Mouse (Mus musculus) embryonic facial prominence, embryonic 10.5 days (tissue): ENCODE measurements around the gene Sh3pxd2a. TPM values are rescaled to one million over a fixed set of nuclear protein-coding genes. Genes with fewer than 3 reads are reported as not detected.
A peak's percentile ranks its signal among the peaks of the same experiment; 100 is the strongest.

Source experiments
- DNase-seq: peaks from one replicate; pipeline ENCODE4 v3.0.0-alpha.2; 2017; ENCODE audit warnings: low spot score
- H3K27ac ChIP-seq: fragments of 300-500 bp; sonication (generic); replicated peaks from 2 replicates; pipeline ENCODE4 v1.5.1; 2016; ENCODE audit warnings: mild to moderate bottlenecking
- H3K27me3 ChIP-seq: fragments of 300-500 bp; sonication (generic); replicated peaks from 2 replicates; pipeline ENCODE4 v1.6.1; 2016; ENCODE audit warnings: low read depth, mild to moderate bottlenecking; ENCODE audit not compliant: poor library complexity, severe bottlenecking
- H3K36me3 ChIP-seq: fragments of 300-500 bp; sonication (generic); replicated peaks from 2 replicates; pipeline ENCODE4 v1.6.1; 2016; ENCODE audit warnings: mild to moderate bottlenecking, moderate library complexity
- H3K4me1 ChIP-seq: fragments of 300-500 bp; sonication (generic); 2 replicates; pipeline ENCODE4 v1.6.1; 2016
- H3K4me3 ChIP-seq: fragments of 300-500 bp; sonication (generic); 2 replicates; pipeline ENCODE4 v1.5.1; 2016; ENCODE audit warnings: mild to moderate bottlenecking, moderate library complexity
- H3K9me3 ChIP-seq: fragments of 300-500 bp; sonication (generic); 2 replicates; pipeline ENCODE4 v1.6.1; 2016; ENCODE audit warnings: mild to moderate bottlenecking
- WGBS: fragments of 180-500 bp; shearing (Covaris S2); methylation state at CpG from one replicate; pipeline ENCODE4 v1.1.7; 2016; 5-methylcytosine and 5-hydroxymethylcytosine counted together
- polyA plus RNA-seq: library from polyadenylated mRNA; unstranded; fragments of >200 nt; fragmentation: Nextera tagmentation; extraction: Ambion mirVana; gene quantifications from 2 replicates; pipeline ENCODE4 v1.2.1, GENCODE M21; 2016

Gene Sh3pxd2a
- polyA plus RNA-seq, 1 experiment from 2014 or later, result 2.9 TPM

- H3K27me3 ChIP-seq, result no peaks in the 10 kb centered on the region
- DNase-seq, result no peak
- 41% methylated on average over 13 of the region's 13 CpGs for WGBS
- H3K27ac ChIP-seq, result peak overlapping the region; percentile 35
- H3K9me3 ChIP-seq, result no peaks in the 10 kb centered on the region
- H3K36me3 ChIP-seq, result peaks cover 12% of the 10 kb centered on the region
- no peak overlapping the region for H3K4me3 ChIP-seq
- peaks cover 41% of the 10 kb centered on the region for H3K4me1 ChIP-seq
Measured at GRCm38 (mm10) chr19:47427841-47428789, 36.1 kb downstream of the Sh3pxd2a start.

GRCm38 (mm10) chr19:47423632-47424031 is 40.6 kb downstream of the Sh3pxd2a start:
- peaks cover 42% of the 10 kb centered on the region for H3K4me1 ChIP-seq
- H3K9me3 ChIP-seq, result no peaks in the 10 kb centered on the region
- H3K27me3 ChIP-seq, result no peaks in the 10 kb centered on the region
- H3K4me3 ChIP-seq, result no peak overlapping the region
- 85% methylated on average over 7 of the region's 7 CpGs for WGBS
- H3K36me3 ChIP-seq, result peaks cover 18% of the 10 kb centered on the region
- DNase-seq, result no peak
- H3K27ac ChIP-seq, result no peak overlapping the region

- Histone ChIP-seq H3K27me3 (no peaks in the 10 kb centered on the region), H3K36me3 (peaks cover 18% of the 10 kb centered on the region), H3K27ac (0 out of 2 replicates have a peak overlapping the region, but pooled peaks have one; percentile 3), H3K4me1 (peaks cover 37% of the 10 kb centered on the region), H3K9me3 (no peaks in the 10 kb centered on the region), H3K4me3 (no peak overlapping the region)
- no peak for DNase-seq
- 79% methylated on average over 14 of the region's 14 CpGs for WGBS
Measured at GRCm38 (mm10) chr19:47421128-47421898, 42.9 kb downstream of the Sh3pxd2a start.

GRCm38 (mm10) chr19:47420539-47420938 is 43.7 kb downstream of the Sh3pxd2a start:
- DNase-seq, result no peak
- 88% methylated on average over 11 of the region's 11 CpGs for WGBS
- peaks cover 37% of the 10 kb centered on the region for H3K4me1 ChIP-seq
- H3K36me3 ChIP-seq, result peaks cover 18% of the 10 kb centered on the region
- H3K27me3 ChIP-seq, result no peaks in the 10 kb centered on the region
- H3K9me3 ChIP-seq, result no peaks in the 10 kb centered on the region
- no peak overlapping the region for H3K4me3 ChIP-seq
- no peak overlapping the region for H3K27ac ChIP-seq

GRCm38 (mm10) chr19:47419208-47419607 is 45.0 kb downstream of the Sh3pxd2a start:
- H3K27ac ChIP-seq, result no peak overlapping the region

GRCm38 (mm10) chr19:47416161-47416560 is 48.0 kb downstream of the Sh3pxd2a start:
- WGBS, result 91% methylated on average over 12 of the region's 12 CpGs

More at GRCm38 (mm10) chr19:47419208-47419607, 45.0 kb downstream of the Sh3pxd2a start:
- no peak for DNase-seq
- 89% methylated on average over 8 of the region's 8 CpGs for WGBS
- H3K4me1 ChIP-seq, result peaks cover 48% of the 10 kb centered on the region
- no peaks in the 10 kb centered on the region for H3K9me3 ChIP-seq
- no peaks in the 10 kb centered on the region for H3K27me3 ChIP-seq
- H3K4me3 ChIP-seq, result no peak overlapping the region
- peaks cover 16% of the 10 kb centered on the region for H3K36me3 ChIP-seq

GRCm38 (mm10) chr19:47414142-47414905 is 49.9 kb downstream of the Sh3pxd2a start:
- H3K27me3 ChIP-seq, result no peaks in the 10 kb centered on the region
- peaks cover 50% of the 10 kb centered on the region for H3K4me1 ChIP-seq
- no peak for DNase-seq
- H3K9me3 ChIP-seq, result no peaks in the 10 kb centered on the region
- H3K27ac ChIP-seq, result peak overlapping the region; percentile 44; the same call in 1 of the 2 replicates
- WGBS, result 56% methylated on average over 13 of the region's 13 CpGs
- 0 out of 2 replicates have a peak, but pooled peaks cover 4% of the 10 kb centered on the region for H3K36me3 ChIP-seq
- no peak overlapping the region for H3K4me3 ChIP-seq

More at GRCm38 (mm10) chr19:47416161-47416560, 48.0 kb downstream of the Sh3pxd2a start:
- no peak for DNase-seq
- no peaks in the 10 kb centered on the region for H3K9me3 ChIP-seq
- no peak overlapping the region for H3K4me3 ChIP-seq
- no peaks in the 10 kb centered on the region for H3K27me3 ChIP-seq
- peaks cover 33% of the 10 kb centered on the region for H3K4me1 ChIP-seq
- no peak overlapping the region for H3K27ac ChIP-seq
- H3K36me3 ChIP-seq, result 0 out of 2 replicates have a peak, but pooled peaks cover 4% of the 10 kb centered on the region

GRCm38 (mm10) chr19:47413458-47414005 is 50.7 kb downstream of the Sh3pxd2a start:
- H3K36me3 ChIP-seq, result 0 out of 2 replicates have a peak, but pooled peaks cover 4% of the 10 kb centered on the region
- no peak overlapping the region for H3K4me3 ChIP-seq
- WGBS, result 90% methylated on average over 6 of the region's 6 CpGs
- no peak overlapping the region for H3K27ac ChIP-seq
- peaks cover 58% of the 10 kb centered on the region for H3K4me1 ChIP-seq
- no peak for DNase-seq
- no peaks in the 10 kb centered on the region for H3K9me3 ChIP-seq
- no peaks in the 10 kb centered on the region for H3K27me3 ChIP-seq

- Histone ChIP-seq H3K27ac (0 out of 2 replicates have a peak overlapping the region, but pooled peaks have one; percentile 26), H3K36me3 (peaks cover 8% of the 10 kb centered on the region), H3K27me3 (no peaks in the 10 kb centered on the region), H3K9me3 (peaks cover 6% of the 10 kb centered on the region; the same call in 1 of the 2 replicates), H3K4me1 (peaks cover 60% of the 10 kb centered on the region), H3K4me3 (no peak overlapping the region)
- no peak for DNase-seq
- 75% methylated on average over 11 of the region's 11 CpGs for WGBS
Measured at GRCm38 (mm10) chr19:47412566-47413248, 51.5 kb downstream of the Sh3pxd2a start.

- DNase-seq, result no peak
- 89% methylated on average over 6 of the region's 6 CpGs for WGBS
- Histone ChIP-seq H3K27ac (0 out of 2 replicates have a peak overlapping the region, but pooled peaks have one; percentile 20), H3K4me3 (no peak overlapping the region), H3K4me1 (peaks cover 61% of the 10 kb centered on the region), H3K27me3 (no peaks in the 10 kb centered on the region), H3K36me3 (peaks cover 13% of the 10 kb centered on the region), H3K9me3 (peaks cover 6% of the 10 kb centered on the region; the same call in 1 of the 2 replicates)
Measured at GRCm38 (mm10) chr19:47410301-47410700, 53.9 kb downstream of the Sh3pxd2a start.

- no peaks in the 10 kb centered on the region for H3K27me3 ChIP-seq
- H3K36me3 ChIP-seq, result peaks cover 13% of the 10 kb centered on the region
- no peak overlapping the region for H3K4me3 ChIP-seq
- H3K27ac ChIP-seq, result peak overlapping the region; percentile 49; the same call in 1 of the 2 replicates
- DNase-seq, result no peak
- H3K4me1 ChIP-seq, result peaks cover 50% of the 10 kb centered on the region
- H3K9me3 ChIP-seq, result peaks cover 6% of the 10 kb centered on the region; the same call in 1 of the 2 replicates
Measured at GRCm38 (mm10) chr19:47409142-47409541, 55.1 kb downstream of the Sh3pxd2a start.
